Mouse (Mus musculus): Measurements from ENCODE around the gene Rbmx.

The Rbmx gene

DNA sequence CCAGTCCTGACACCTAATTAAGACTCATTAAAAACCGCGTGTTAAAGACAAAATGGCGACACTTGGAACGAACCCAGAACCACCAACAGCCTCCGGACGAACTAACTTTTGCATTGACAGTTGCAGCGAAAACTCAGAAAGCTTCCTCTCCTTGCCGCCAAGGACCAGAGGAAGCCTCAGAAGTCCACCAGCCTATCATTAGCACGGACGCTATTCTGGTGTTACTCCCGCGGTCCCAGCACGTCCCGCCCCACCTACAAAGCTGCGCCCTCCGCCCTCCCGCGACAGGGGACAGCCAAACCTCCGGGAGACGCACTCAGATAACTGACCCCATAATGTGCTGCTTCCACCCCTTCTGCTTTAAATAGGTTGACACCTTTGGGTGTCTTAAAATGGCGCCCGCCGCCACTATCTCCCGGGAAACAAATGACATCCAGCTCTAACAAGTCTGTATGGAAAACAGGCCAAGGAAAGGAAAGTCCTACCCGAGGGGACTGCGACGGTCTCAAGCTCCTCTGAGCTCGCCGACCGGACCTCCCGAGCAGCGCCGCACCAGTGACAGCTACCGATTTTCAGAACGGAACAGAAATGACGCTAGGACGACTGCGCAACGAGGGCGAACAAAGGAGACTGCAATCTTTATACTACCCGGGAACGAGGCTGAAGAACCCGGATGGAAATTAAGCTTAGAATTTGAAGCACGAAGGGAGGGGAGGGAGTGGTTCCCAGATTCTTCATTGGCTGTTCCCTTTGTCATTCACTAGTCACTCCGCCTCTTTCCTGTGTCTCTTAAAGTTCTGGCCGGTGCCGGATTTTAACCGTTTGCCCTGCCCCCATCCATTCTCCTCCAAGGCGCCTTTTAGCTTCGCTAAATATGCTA, at the start of gene Rbmx:
Gene Rbmx, minus strand, starts transcription at position 670 of the 880 bp plus-strand sequence.
- peak; percentile 86 for DNase-seq

DNA sequence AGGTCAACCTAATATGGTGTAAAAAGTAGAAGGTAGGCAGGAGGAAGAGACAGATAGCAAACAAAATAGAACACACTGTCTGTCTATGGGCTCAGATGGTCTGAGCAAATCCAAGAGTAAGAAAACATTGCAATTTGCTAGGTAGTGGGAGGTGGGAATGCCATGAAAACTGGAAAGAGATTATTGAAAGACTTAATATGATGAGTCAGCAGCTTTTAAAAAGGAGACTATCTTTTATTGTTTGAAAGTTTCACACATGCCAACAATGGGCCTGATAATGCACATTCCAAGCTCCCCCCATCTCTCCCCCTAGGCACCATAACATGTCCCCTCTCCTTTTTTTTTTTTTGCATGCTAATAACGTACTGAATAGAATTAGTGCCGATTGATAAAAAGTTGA, 41.1 kb upstream of the Rbmx start:
- DNase-seq, result no peak

- no peak for DNase-seq
These were observed 38.8 kb upstream of the Rbmx start for GRCm38 (mm10) chrX:57431610-57432009.

- no peak for DNase-seq
These were observed 15.9 kb upstream of the Rbmx start, which contains the start of gene Gm364 for GRCm38 (mm10) chrX:57408769-57409168. Gm364 (plus strand) TSS chrX:57409154.

GRCm38 (mm10) chrX:57403651-57404050, 10.8 kb upstream of the Rbmx start:
- DNase-seq, result peak; percentile 23

- DNase-seq, result no peak
These were observed 8.6 kb upstream of the Rbmx start for GRCm38 (mm10) chrX:57401388-57401787.

DNA sequence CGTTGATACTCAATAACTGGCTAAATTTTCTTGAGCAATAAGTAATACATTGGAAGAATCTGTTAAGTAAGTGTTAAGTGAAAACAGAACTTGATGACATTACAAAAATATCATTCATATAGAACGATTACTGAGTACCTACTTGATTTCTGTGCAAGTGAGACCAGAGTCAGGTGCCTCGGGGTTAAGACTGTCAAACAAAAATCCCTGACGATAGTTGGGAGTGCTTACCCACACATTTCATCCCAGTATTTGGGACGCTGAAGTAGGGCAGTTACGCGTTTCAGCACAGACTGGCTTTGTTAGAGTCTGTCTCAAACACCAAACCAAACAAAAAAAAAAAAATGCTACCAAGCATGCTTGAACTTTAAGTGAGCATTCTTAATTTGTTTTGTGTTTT, 576 bp upstream of the Rbmx start:
- peak; percentile 10 for DNase-seq

GRCm38 (mm10) chrX:57380915-57381314, 11.9 kb downstream of the Rbmx start:
- DNase-seq, result no peak

- DNase-seq, result no peak
These were observed 14.3 kb downstream of the Rbmx start for GRCm38 (mm10) chrX:57378579-57378978.

DNA sequence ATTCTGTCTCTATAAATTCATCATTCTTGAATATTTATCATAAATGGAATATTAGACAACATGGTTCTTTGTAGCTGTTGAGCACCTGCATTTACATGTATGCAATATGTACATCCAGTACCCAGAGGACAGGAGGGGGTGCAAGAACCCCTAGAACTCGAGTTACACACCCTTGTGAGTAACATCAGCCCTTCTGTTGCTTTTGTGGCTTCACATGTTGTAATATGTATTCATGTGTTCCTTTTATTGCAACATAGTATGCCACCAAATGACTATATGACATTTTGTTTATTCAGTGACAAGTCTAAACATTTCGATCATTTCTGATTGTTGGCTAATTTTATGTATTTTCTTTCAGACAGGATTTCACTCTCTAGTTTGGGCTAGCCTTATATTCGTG, 15.7 kb downstream of the Rbmx start:
- no peak for DNase-seq

- no peak for DNase-seq
These were observed 18.8 kb downstream of the Rbmx start for GRCm38 (mm10) chrX:57374029-57374428.

DNA sequence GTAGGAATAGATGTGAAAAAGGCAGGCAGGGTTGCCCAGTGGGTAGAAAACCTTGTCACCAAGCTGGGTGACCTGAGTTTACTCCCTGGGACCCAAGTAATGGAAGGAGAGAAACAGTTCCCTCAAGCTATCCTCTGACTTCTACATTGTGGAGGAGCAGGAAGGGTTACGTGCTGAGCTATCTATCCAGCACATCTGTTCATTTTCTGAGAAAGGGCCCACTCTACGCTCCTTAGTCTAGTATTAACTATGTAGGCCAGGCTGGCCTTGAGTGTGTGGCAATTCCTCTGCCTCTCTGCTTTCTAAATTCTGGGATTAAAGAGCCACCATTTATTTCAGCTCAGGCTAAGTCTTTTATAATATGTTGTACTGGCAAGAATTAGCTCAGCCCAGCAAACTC, 19.3 kb downstream of the Rbmx start:
- DNase-seq, result no peak

GRCm38 (mm10) chrX:57372965-57373364, 19.9 kb downstream of the Rbmx start:
- no peak for DNase-seq

DNA sequence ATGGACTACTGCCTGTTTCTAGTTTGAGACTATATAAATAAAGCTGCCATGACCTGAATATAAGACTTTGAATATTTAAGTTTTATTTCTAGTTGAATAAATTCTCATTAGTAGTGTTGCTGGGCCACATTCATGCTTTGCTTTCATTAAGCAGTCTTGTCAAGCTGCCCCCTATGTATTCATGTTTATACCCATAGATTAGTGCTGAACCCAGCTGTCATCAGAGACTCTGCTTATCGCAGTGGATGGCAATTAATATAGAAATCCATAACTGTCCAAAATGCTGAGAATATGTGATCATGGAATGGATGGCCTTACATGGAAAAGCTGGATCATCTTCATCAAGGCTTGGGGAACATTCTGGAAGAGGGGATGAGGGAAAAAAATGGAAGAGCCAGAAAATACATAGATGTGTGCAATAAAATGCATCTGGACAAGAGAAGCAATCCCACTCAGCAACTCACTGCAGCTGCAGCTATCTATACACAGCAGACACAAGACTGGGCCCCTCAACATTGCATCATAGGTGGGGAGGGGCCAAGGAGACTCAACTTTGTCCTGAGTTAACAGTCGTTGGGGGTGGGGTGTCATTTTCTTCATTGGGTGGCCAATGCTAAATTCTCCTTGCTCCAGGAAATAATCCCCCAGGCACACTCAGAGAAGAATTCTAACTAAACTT, 27.8 kb downstream of the Rbmx start:
- DNase-seq, result no peak

- DNase-seq, result no peak
These were observed 33.5 kb downstream of the Rbmx start for GRCm38 (mm10) chrX:57359316-57359715.

- DNase-seq, result no peak
These were observed 53.6 kb downstream of the Rbmx start for GRCm38 (mm10) chrX:57339220-57339619.

DNA sequence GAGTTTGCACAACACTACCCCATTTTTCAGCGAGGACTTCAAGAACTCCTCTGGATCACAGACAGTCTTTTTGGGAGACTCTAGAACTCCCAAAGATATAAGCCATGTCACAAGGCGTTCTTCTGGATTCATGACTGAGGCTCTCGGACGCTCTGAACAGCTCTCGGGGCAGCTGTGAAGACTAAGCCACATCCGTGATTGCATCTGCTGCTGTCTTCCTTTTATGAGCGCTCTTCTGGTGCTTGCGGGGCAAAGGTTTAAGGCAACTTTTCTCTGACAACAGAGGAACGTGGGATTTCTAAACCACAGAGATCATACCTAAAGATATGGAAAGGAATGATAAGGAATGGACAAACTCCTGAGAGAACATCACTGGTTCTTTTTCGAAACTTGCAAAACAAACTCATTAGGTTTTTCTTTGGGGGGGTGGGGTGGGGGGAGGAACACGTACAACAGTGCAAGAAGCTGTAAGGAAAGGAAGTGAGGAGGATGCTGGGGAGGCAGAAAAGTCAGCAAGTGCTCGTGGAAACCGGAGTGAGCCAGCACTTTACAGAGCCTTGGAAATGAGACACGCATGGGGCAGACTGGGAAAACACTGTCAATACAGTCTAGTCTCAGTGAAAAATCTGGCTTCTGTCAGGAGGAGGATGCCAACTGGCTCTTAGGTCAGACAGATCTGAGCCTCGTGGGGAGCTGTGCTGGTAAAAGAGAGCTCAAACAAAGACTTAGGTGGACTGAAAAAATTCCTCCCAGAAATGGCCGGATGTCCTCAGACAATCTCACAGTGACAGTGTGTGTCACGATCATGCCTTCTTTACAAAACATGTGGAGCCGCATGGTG, 54.2 kb downstream of the Rbmx start, which contains the start of gene Arhgef6:
Gene Arhgef6, minus strand, starts transcription at position 359 of the 841 bp plus-strand sequence.
- peak; percentile 55 for DNase-seq

- no peak for DNase-seq
These were observed 55.3 kb downstream of the Rbmx start for GRCm38 (mm10) chrX:57337582-57337981.

- peak; percentile 23 for DNase-seq
These were observed 55.9 kb downstream of the Rbmx start for GRCm38 (mm10) chrX:57336958-57337357.

- DNase-seq, result no peak
These were observed 57.5 kb downstream of the Rbmx start for GRCm38 (mm10) chrX:57335313-57335712.
